Mouse (Mus musculus): ENCODE measurements around the gene Tecpr1. TPM values are rescaled to one million over a fixed set of nuclear protein-coding genes. Genes with fewer than 3 reads are reported as not detected.

The Tecpr1 gene
- total and polyA plus RNA-seq, 2 experiments = 5.9 to 13.0 TPM

DNA sequence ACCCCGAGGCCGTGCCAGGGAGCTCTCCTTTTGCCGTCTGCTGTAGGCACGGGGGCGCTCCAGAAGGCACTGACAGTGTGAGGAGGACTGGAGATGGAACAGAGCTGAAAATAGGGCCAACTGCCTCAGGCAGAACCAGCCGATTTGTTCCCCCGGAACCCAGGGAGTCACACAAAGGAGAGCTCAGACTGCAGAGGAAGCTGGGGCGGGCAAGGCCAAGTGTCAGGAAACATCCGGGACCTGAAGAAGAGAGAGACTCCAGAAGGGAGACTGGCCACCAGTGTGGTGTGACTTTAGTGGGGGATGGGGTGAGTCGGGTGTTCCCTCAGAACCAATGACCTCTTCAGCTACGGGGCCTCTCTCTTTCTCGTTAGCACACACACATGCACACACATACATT, 4.1 kb downstream of the Tecpr1 start:
- Histone ChIP-seq H3K36me3 (ENCODE audit: control insufficient read depth, insufficient read depth, low read length) (no peaks in the 10 kb centered on the region), H3K27ac (replicated peaks; ENCODE audit: insufficient read depth, low read depth, low read length) (peak overlapping the region; percentile 37), H3K9ac (ENCODE audit: low read depth, low read length) (no peak overlapping the region), H3K4me1 (ENCODE audit: control insufficient read depth, insufficient read depth, low read length) (peaks cover 2% of the 10 kb centered on the region), H3K79me2 (ENCODE audit: control insufficient read depth, insufficient read depth, low read length) (no peaks in the 10 kb centered on the region), H3K27me3 (ENCODE audit: control insufficient read depth, insufficient read depth, low read length) (no peaks in the 10 kb centered on the region), H3K4me3 (ENCODE audit: insufficient read depth, low read depth, low read length) (no peak overlapping the region)
- no peak for DNase-seq (ENCODE audit: extremely low read depth, low read depth, low spot score)
- no peak for TF ChIP-seq CTCF (IDR thresholded peaks at IDR 0.05; ENCODE audit: low read depth, low read length)
- TF ChIP-seq POLR2A (IDR thresholded peaks at IDR 0.05; ENCODE audit: extremely low read depth, insufficient read depth, low read length) = no peak
- WGBS = 73% methylated on average over 12 of the region's 12 CpGs

DNA sequence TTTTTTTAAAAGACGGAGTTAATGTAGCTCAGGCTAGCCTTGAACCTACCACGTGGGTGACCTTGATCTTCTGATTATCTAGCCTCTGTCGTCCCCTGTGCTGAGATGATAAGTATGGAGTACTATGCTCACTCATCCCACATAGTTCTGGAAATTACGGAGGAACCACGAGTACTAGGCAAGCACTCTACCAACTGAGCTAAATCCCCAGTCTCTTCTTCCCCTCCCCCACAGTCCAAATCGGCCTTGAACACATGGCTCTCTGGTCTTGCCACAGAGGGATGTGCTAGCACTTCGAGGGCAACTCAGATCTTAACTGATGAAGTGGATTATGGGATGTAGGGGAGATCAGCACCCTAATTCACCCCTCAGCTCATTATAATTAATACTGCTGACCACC, 5.4 kb downstream of the Tecpr1 start:
- Histone ChIP-seq H3K4me1 (ENCODE audit: control insufficient read depth, insufficient read depth, low read length) (peaks cover 2% of the 10 kb centered on the region), H3K79me2 (ENCODE audit: control insufficient read depth, insufficient read depth, low read length) (no peaks in the 10 kb centered on the region), H3K36me3 (ENCODE audit: control insufficient read depth, insufficient read depth, low read length) (peaks cover 4% of the 10 kb centered on the region; the same call in 1 of the 2 replicates), H3K27me3 (ENCODE audit: control insufficient read depth, insufficient read depth, low read length) (no peaks in the 10 kb centered on the region), H3K9ac (ENCODE audit: low read depth, low read length) (no peak overlapping the region), H3K4me3 (ENCODE audit: insufficient read depth, low read depth, low read length) (no peak overlapping the region), H3K27ac (replicated peaks; ENCODE audit: insufficient read depth, low read depth, low read length) (no peak overlapping the region)
- no peak for DNase-seq (ENCODE audit: extremely low read depth, low read depth, low spot score)
- TF ChIP-seq POLR2A (IDR thresholded peaks at IDR 0.05; ENCODE audit: extremely low read depth, insufficient read depth, low read length) (no peak), CTCF (IDR thresholded peaks at IDR 0.05; ENCODE audit: low read depth, low read length) (no peak)
- 87% methylated on average over 7 of the region's 7 CpGs for WGBS

DNA sequence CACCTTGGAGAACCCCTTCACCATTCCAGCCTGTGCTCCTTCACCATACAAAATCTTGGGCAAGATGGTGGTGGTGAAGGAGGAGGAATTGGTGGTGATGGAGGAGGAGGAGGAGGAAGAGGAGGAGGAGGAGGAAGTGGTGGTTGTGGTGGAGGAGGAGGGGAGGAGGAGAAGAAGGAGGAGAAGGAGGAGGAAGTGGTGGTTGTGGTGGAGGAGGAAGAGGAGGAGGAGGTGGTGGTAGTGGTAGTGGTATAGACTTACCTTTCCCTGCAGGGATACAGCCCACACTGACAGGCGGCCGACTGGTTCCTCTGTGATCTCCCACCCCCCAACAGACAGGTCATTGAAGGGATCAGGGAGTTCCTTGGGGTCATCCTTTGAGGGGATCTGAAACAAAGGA, 7.4 kb downstream of the Tecpr1 start:
- Histone ChIP-seq H3K79me2 (ENCODE audit: control insufficient read depth, insufficient read depth, low read length) (no peaks in the 10 kb centered on the region), H3K9ac (ENCODE audit: low read depth, low read length) (no peak overlapping the region), H3K4me1 (ENCODE audit: control insufficient read depth, insufficient read depth, low read length) (peaks cover 2% of the 10 kb centered on the region), H3K27me3 (ENCODE audit: control insufficient read depth, insufficient read depth, low read length) (no peaks in the 10 kb centered on the region), H3K4me3 (ENCODE audit: insufficient read depth, low read depth, low read length) (no peak overlapping the region), H3K36me3 (ENCODE audit: control insufficient read depth, insufficient read depth, low read length) (peaks cover 5% of the 10 kb centered on the region; the same call in 1 of the 2 replicates), H3K27ac (replicated peaks; ENCODE audit: insufficient read depth, low read depth, low read length) (no peak overlapping the region)
- WGBS = 75% methylated on average over 2 of the region's 2 CpGs
- TF ChIP-seq POLR2A (IDR thresholded peaks at IDR 0.05; ENCODE audit: extremely low read depth, insufficient read depth, low read length) (no peak), CTCF (IDR thresholded peaks at IDR 0.05; ENCODE audit: low read depth, low read length) (no peak)
- no peak for DNase-seq (ENCODE audit: extremely low read depth, low read depth, low spot score)

DNA sequence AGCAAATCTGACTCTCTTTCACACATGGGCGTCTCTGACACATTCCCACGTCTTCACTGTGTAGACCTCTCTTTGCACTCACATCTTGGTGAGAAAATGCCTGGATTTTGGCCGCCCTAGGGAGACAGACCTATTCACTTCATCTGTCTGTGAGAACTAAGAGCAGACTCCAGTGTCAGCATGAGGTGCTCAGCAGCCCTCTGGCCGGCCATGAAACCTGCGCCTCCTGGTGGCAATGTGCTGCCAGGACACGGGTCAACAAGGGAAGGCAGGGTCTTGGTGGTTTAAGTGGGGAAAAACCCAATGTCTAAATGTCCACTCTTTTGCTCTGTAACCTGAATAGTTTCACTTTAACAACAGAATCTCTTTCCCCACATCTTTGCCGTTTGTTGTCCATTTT, 9.0 kb downstream of the Tecpr1 start:
- peaks cover 13% of the 10 kb centered on the region; the same call in 1 of the 2 replicates for H3K36me3 ChIP-seq (ENCODE audit: control insufficient read depth, insufficient read depth, low read length)
- TF ChIP-seq POLR2A (IDR thresholded peaks at IDR 0.05; ENCODE audit: extremely low read depth, insufficient read depth, low read length) (no peak), CTCF (IDR thresholded peaks at IDR 0.05; ENCODE audit: low read depth, low read length) (peak; percentile 88)

DNA sequence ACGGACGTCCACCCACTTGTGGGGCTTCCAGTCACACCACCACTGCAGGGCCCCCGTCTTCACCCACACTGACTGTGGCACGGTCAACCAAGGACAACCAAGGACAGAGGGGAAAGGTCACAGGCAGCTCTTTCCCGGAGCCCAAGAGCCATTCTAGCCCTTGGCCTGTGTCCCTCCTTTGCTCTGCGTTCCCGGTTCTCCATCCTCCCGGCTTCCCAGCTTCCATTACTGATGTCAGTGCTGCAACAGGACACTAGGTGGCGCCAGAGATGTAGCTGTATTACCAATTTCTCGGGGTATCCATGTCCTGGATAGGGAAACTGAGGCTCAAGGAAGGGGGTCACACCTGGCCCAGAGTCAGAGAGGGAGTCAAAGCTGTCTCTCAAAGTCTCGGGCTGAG, 15.9 kb downstream of the Tecpr1 start:
- H3K36me3 ChIP-seq (ENCODE audit: control insufficient read depth, insufficient read depth, low read length) = peaks cover 16% of the 10 kb centered on the region; the same call in 1 of the 2 replicates
- H3K4me3 ChIP-seq (ENCODE audit: insufficient read depth, low read depth, low read length) = no peak overlapping the region
- TF ChIP-seq POLR2A (IDR thresholded peaks at IDR 0.05; ENCODE audit: extremely low read depth, insufficient read depth, low read length) (no peak), CTCF (IDR thresholded peaks at IDR 0.05; ENCODE audit: low read depth, low read length) (peak; percentile 73)
- DNase-seq (ENCODE audit: extremely low read depth, low read depth, low spot score) = no peak
- WGBS = 39% methylated on average over 11 of the region's 11 CpGs
- no peak overlapping the region for H3K9ac ChIP-seq (ENCODE audit: low read depth, low read length)
- no peaks in the 10 kb centered on the region for H3K4me1 ChIP-seq (ENCODE audit: control insufficient read depth, insufficient read depth, low read length)
- no peaks in the 10 kb centered on the region for H3K27me3 ChIP-seq (ENCODE audit: control insufficient read depth, insufficient read depth, low read length)
- H3K27ac ChIP-seq (replicated peaks; ENCODE audit: insufficient read depth, low read depth, low read length) = no peak overlapping the region
- no peaks in the 10 kb centered on the region for H3K79me2 ChIP-seq (ENCODE audit: control insufficient read depth, insufficient read depth, low read length)

More for the DNA sequence above, 9.0 kb downstream of the Tecpr1 start:
- Histone ChIP-seq H3K9ac (ENCODE audit: low read depth, low read length) (no peak overlapping the region), H3K27ac (replicated peaks; ENCODE audit: insufficient read depth, low read depth, low read length) (no peak overlapping the region), H3K4me1 (ENCODE audit: control insufficient read depth, insufficient read depth, low read length) (no peaks in the 10 kb centered on the region), H3K27me3 (ENCODE audit: control insufficient read depth, insufficient read depth, low read length) (no peaks in the 10 kb centered on the region), H3K4me3 (ENCODE audit: insufficient read depth, low read depth, low read length) (no peak overlapping the region), H3K79me2 (ENCODE audit: control insufficient read depth, insufficient read depth, low read length) (no peaks in the 10 kb centered on the region)
- no peak for DNase-seq (ENCODE audit: extremely low read depth, low read depth, low spot score)
- 56% methylated on average over 7 of the region's 7 CpGs for WGBS

DNA sequence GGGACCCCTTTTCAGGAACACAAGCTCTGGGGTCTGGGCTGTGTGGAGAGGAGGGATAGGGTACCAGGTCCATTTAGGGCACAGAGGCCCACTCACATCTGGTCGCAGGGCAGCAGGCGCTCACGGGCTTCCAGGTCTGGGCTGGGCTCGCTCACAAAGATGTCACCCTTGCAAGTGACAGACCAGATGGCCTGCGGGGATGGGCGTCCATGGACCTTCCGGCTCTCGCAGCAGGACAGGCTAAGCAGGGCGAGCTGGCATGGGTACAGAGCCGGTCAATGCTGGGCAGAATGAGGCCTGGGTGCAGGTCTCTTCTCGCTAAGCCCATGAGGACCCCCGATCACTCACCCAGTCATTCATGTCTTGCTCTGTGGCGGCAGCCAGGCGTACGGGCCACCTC, 17.3 kb downstream of the Tecpr1 start:
- Histone ChIP-seq H3K36me3 (ENCODE audit: control insufficient read depth, insufficient read depth, low read length) (peaks cover 18% of the 10 kb centered on the region; the same call in 1 of the 2 replicates), H3K27me3 (ENCODE audit: control insufficient read depth, insufficient read depth, low read length) (no peaks in the 10 kb centered on the region), H3K4me1 (ENCODE audit: control insufficient read depth, insufficient read depth, low read length) (no peaks in the 10 kb centered on the region), H3K27ac (replicated peaks; ENCODE audit: insufficient read depth, low read depth, low read length) (no peak overlapping the region), H3K79me2 (ENCODE audit: control insufficient read depth, insufficient read depth, low read length) (no peaks in the 10 kb centered on the region), H3K4me3 (ENCODE audit: insufficient read depth, low read depth, low read length) (no peak overlapping the region), H3K9ac (ENCODE audit: low read depth, low read length) (no peak overlapping the region)
- WGBS = 99% methylated on average over 15 of the region's 15 CpGs
- TF ChIP-seq CTCF (IDR thresholded peaks at IDR 0.05; ENCODE audit: low read depth, low read length) (no peak), POLR2A (IDR thresholded peaks at IDR 0.05; ENCODE audit: extremely low read depth, insufficient read depth, low read length) (no peak)
- DNase-seq (ENCODE audit: extremely low read depth, low read depth, low spot score) = no peak

All from liver, adult 2 months (tissue).